Mouse (Mus musculus) CH12.LX (cell line): ENCODE data around the gene Letm1. TPM values are rescaled to one million over a fixed set of nuclear protein-coding genes. Genes with fewer than 3 reads are reported as not detected.

Experiments used
- DNase-seq: peaks from one replicate; pipeline ENCODE4 v3.0.0-alpha.2; 2013; ENCODE audit errors: extremely low read depth
- H3K27ac ChIP-seq: 2 replicates; pipeline ENCODE4 v1.5.1; 2012; ENCODE audit warnings: low read depth, mild to moderate bottlenecking, control low read depth, moderate library complexity; ENCODE audit not compliant: insufficient read depth
- H3K27me3 ChIP-seq: replicated peaks from 2 replicates; pipeline ENCODE3; 2012; ENCODE audit warnings: inconsistent platforms
- H3K36me3 ChIP-seq, 2 experiments: replicated peaks in 1 of 2; 2 replicates each; pipeline versions ENCODE3 to v1.6.1; 2012; ENCODE audit warnings: inconsistent platforms in 1 of 2, low read length in 1 of 2, mild to moderate bottlenecking in 1 of 2, mixed read lengths in 1 of 2, moderate library complexity in 1 of 2; ENCODE audit not compliant: control insufficient read depth in 1 of 2, insufficient read depth in 1 of 2
- H3K4me1 ChIP-seq, 2 experiments: 2 replicates each; pipeline ENCODE4 v1.6.1; 2012; ENCODE audit warnings: inconsistent platforms in 1 of 2, moderate library complexity in 1 of 2; ENCODE audit not compliant: insufficient read depth in 2 of 2, control insufficient read depth in 1 of 2
- H3K4me2 ChIP-seq: 2 replicates; pipeline ENCODE4 v1.6.1; 2012; ENCODE audit warnings: low read depth, mild to moderate bottlenecking, control low read depth; ENCODE audit not compliant: poor library complexity, insufficient read depth, severe bottlenecking
- H3K4me3 ChIP-seq, 3 experiments: fragments of 150-350 bp in 1 of 3; sonication (generic) in 1 of 3; replicated peaks in 1 of 3; 2 replicates each; pipeline versions ENCODE3 to v1.5.1; 2011 to 2012; ENCODE audit warnings: low read depth in 2 of 3, low read length in 2 of 3, mild to moderate bottlenecking in 2 of 3, moderate library complexity in 2 of 3, control low read depth in 1 of 3, improper control_type of control experiment in 1 of 3, inconsistent platforms in 1 of 3, mixed read lengths in 1 of 3; ENCODE audit not compliant: poor library complexity in 1 of 3
- H3K79me2 ChIP-seq: replicated peaks from 2 replicates; pipeline ENCODE4 v1.6.1; 2012; ENCODE audit warnings: mild to moderate bottlenecking, moderate library complexity; ENCODE audit not compliant: control insufficient read depth, poor library complexity, insufficient read depth, severe bottlenecking; ENCODE audit errors: extremely low read depth
- H3K9ac ChIP-seq: 2 replicates; pipeline ENCODE4 v1.6.1; 2012; ENCODE audit warnings: low read depth, mild to moderate bottlenecking, control low read depth, moderate library complexity; ENCODE audit not compliant: insufficient read depth
- H3K9me3 ChIP-seq: replicated peaks from 2 replicates; pipeline ENCODE3; 2012; ENCODE audit warnings: low read length, inconsistent platforms, mixed read lengths
- BHLHE40 ChIP-seq: IDR thresholded peaks from 2 replicates; pipeline ENCODE4 v1.6.1; 2011; ENCODE audit warnings: mild to moderate bottlenecking, low read depth, low read length, improper control_type of control experiment
- CHD1 ChIP-seq: IDR thresholded peaks from 2 replicates; pipeline ENCODE4 v1.6.1; 2012; ENCODE audit warnings: low read depth, low read length, improper control_type of control experiment, inconsistent platforms
- CHD2 ChIP-seq: IDR thresholded peaks from 2 replicates; pipeline ENCODE4 v1.6.1; 2011; ENCODE audit warnings: low read length, improper control_type of control experiment
- EP300 ChIP-seq: IDR thresholded peaks from 2 replicates; pipeline ENCODE4 v1.6.1; 2011; ENCODE audit warnings: low read length, improper control_type of control experiment
- GABPA ChIP-seq: IDR thresholded peaks from 2 replicates; pipeline ENCODE4 v1.6.1; 2012; ENCODE audit warnings: low read depth, low read length, improper control_type of control experiment, inconsistent platforms; ENCODE audit not compliant: insufficient replicate concordance
- IRF4 ChIP-seq: IDR thresholded peaks from 2 replicates; pipeline ENCODE4 v1.6.1; 2014; ENCODE audit warnings: low read depth, mild to moderate bottlenecking, inconsistent platforms, low read length, improper control_type of control experiment
- JUND ChIP-seq: conservative IDR thresholded peaks from 2 replicates; pipeline ENCODE4 v1.6.1; 2011; ENCODE audit warnings: low read depth, low read length, improper control_type of control experiment
- KAT2A ChIP-seq: IDR thresholded peaks from 2 replicates; pipeline ENCODE4 v1.6.1; 2012; ENCODE audit warnings: low read length, improper control_type of control experiment, inconsistent platforms; ENCODE audit not compliant: insufficient replicate concordance
- MAFK ChIP-seq: IDR thresholded peaks from 2 replicates; pipeline ENCODE4 v1.6.1; 2011; ENCODE audit warnings: low read length, improper control_type of control experiment; ENCODE audit not compliant: insufficient replicate concordance
- MAX ChIP-seq: IDR thresholded peaks from 2 replicates; pipeline ENCODE4 v1.6.1; 2011; ENCODE audit warnings: low read length, improper control_type of control experiment
- MEF2A ChIP-seq: IDR thresholded peaks from 2 replicates; pipeline ENCODE4 v1.6.1; 2014; ENCODE audit warnings: low read depth, mild to moderate bottlenecking, inconsistent platforms, low read length, improper control_type of control experiment, borderline replicate concordance
- PAX5 ChIP-seq: IDR thresholded peaks from 2 replicates; pipeline ENCODE4 v1.6.1; 2012; ENCODE audit warnings: low read length, inconsistent platforms, mixed read lengths
- POLR2A ChIP-seq: IDR thresholded peaks from 2 replicates; pipeline ENCODE4 v1.6.1; 2011; ENCODE audit warnings: low read depth, mild to moderate bottlenecking, improper control_type of control experiment, low read length
- POLR2AphosphoS2 ChIP-seq: IDR thresholded peaks from 2 replicates; pipeline ENCODE4 v1.6.1; 2011; ENCODE audit warnings: low read depth, low read length, improper control_type of control experiment
- RAD21 ChIP-seq: IDR thresholded peaks from 2 replicates; pipeline ENCODE4 v1.6.1; 2011; ENCODE audit warnings: low read depth, mild to moderate bottlenecking, low read length, improper control_type of control experiment, moderate library complexity
- SIN3A ChIP-seq: IDR thresholded peaks from 2 replicates; pipeline ENCODE4 v1.6.1; 2012; ENCODE audit warnings: low read length, improper control_type of control experiment, inconsistent platforms
- TBP ChIP-seq: conservative IDR thresholded peaks from 2 replicates; pipeline ENCODE4 v1.6.1; 2011; ENCODE audit warnings: low read depth, low read length, improper control_type of control experiment
- TCF12 ChIP-seq: IDR thresholded peaks from 2 replicates; pipeline ENCODE4 v1.6.1; 2014; ENCODE audit warnings: low read depth, mild to moderate bottlenecking, inconsistent platforms, low read length, improper control_type of control experiment
- USF1 ChIP-seq: IDR thresholded peaks from 2 replicates; pipeline ENCODE4 v1.6.1; 2014; ENCODE audit warnings: low read depth, mild to moderate bottlenecking, inconsistent platforms, low read length, improper control_type of control experiment
- ZKSCAN1 ChIP-seq: IDR thresholded peaks from 2 replicates; pipeline ENCODE4 v1.6.1; 2012; ENCODE audit warnings: low read depth, inconsistent platforms, low read length, improper control_type of control experiment, borderline replicate concordance
- ZMIZ1 ChIP-seq: IDR thresholded peaks from 2 replicates; pipeline ENCODE4 v1.6.1; 2012; ENCODE audit warnings: low read depth, mild to moderate bottlenecking, inconsistent platforms, low read length, improper control_type of control experiment
- ZNF384 ChIP-seq: IDR thresholded peaks from 2 replicates; pipeline ENCODE4 v1.6.1; 2012; ENCODE audit warnings: low read depth, low read length, improper control_type of control experiment, inconsistent platforms
- dilution Hi-C: fragments of 300-500 bp; cut with MboI; formaldehyde crosslinking; loops from 2 replicates; pipeline ENCODE4 v1.14.3; 2020; ENCODE audit warnings: low sequenced_read_pairs; ENCODE audit not compliant: extremely low pct_unique_long_range_greater_than_20kb, extremely low pct_ligation_motif_present
- in situ Hi-C: fragments of 300-500 bp; cut with MboI; formaldehyde crosslinking; loops from 3 replicates; pipeline ENCODE4 v1.14.3; 2019; ENCODE audit warnings: low sequenced_read_pairs, low pct_ligation_motif_present, low pct_unique_long_range_greater_than_20kb, mixed read lengths
- polyA plus RNA-seq: library from polyadenylated mRNA; unstranded; fragments of >175 nt; gene quantifications from 2 replicates; pipeline ENCODE4 v1.2.1, GENCODE M21; 2012; ENCODE audit warnings: low read depth; ENCODE audit not compliant: insufficient read length
- total RNA-seq, 2 experiments: library from RNA; depleted of rRNA; stranded (reverse); fragments of 300-350 nt in 1 of 2; fragments of >200 nt in 1 of 2; gene quantifications; 2 replicates each; pipeline ENCODE4 v1.2.3; 2012 to 2014

The Letm1 gene
- total and polyA plus RNA-seq, 3 experiments, result 21.8 to 43.4 (median 27.6) TPM

- Histone ChIP-seq H3K27ac (no peak overlapping the region), H3K36me3 (peaks cover 0 to 31% of the 10 kb centered on the region in 2 experiments), H3K9ac (no peak overlapping the region), H3K79me2 (peaks cover 83% of the 10 kb centered on the region), H3K4me1 (peaks cover 0 to 62% of the 10 kb centered on the region in 2 experiments; a peak in 2 of 4 replicates), H3K27me3 (no peaks in the 10 kb centered on the region), H3K4me2 (no peak overlapping the region), H3K9me3 (no peaks in the 10 kb centered on the region), H3K4me3 (no peak overlapping the region)
- TF ChIP-seq ZKSCAN1, result no peak
- TF ChIP-seq MAFK, result no peak
- TF ChIP-seq POLR2AphosphoS2, result no peak
- TF ChIP-seq SIN3A, result no peak
- no peak for TF ChIP-seq BHLHE40
- no peak for TF ChIP-seq JUND
- TF ChIP-seq USF1, result no peak
- TF ChIP-seq CHD1, result no peak
- no peak for TF ChIP-seq PAX5
- no peak for DNase-seq
- dilution Hi-C loops (no loop called here), in situ Hi-C loops (no loop called here)
Observed at GRCm38 (mm10) chr5:33826001-33826400, 43.4 kb upstream of the Letm1 start.

- dilution Hi-C loops, result no loop called here
- H3K9ac ChIP-seq, result peak overlapping the region; percentile 88
Observed at GRCm38 (mm10) chr5:33822456-33822855, 39.8 kb upstream of the Letm1 start.

More at GRCm38 (mm10) chr5:33822456-33822855, 39.8 kb upstream of the Letm1 start:
- no peaks in the 10 kb centered on the region for H3K27me3 ChIP-seq
- TF ChIP-seq BHLHE40 (no peak), EP300 (no peak), ZNF384 (no peak), CHD2 (no peak), IRF4 (no peak), KAT2A (no peak), MEF2A (no peak), TCF12 (no peak), MAX (no peak), TBP (no peak), RAD21 (no peak), ZMIZ1 (no peak), POLR2A (no peak), GABPA (no peak)
- H3K4me2 ChIP-seq, result peak overlapping the region; percentile 98
- H3K79me2 ChIP-seq, result peaks cover 59% of the 10 kb centered on the region
- in situ Hi-C loops, result no loop called here
- no peaks in the 10 kb centered on the region for H3K9me3 ChIP-seq
- H3K4me1 ChIP-seq, result peaks cover 3 to 53% of the 10 kb centered on the region in 2 experiments
- DNase-seq, result no peak
- H3K36me3 ChIP-seq, result peaks cover 0 to 19% of the 10 kb centered on the region in 2 experiments
- H3K27ac ChIP-seq, result no peak overlapping the region
- H3K4me3 ChIP-seq, result peak overlapping the region in 2 of 3 experiments; percentile 83 to 96
